Mouse (Mus musculus) kidney, adult 2 months (tissue): Measurements from ENCODE around the gene Galnt18.

Experiments
- CTCF ChIP-seq: fragments of 200-500 bp; conservative IDR thresholded peaks from 2 replicates; pipeline ENCODE4 v1.5.1; 2011; ENCODE audit warnings: low read depth, mild to moderate bottlenecking, control low read depth, low read length, moderate library complexity, mixed read lengths; ENCODE audit not compliant: insufficient read depth, insufficient read length
- POLR2A ChIP-seq: fragments of 200-500 bp; IDR thresholded peaks from one replicate; pipeline ENCODE4 v1.6.1; 2011; ENCODE audit warnings: low read depth, low read length, control low read depth

GRCm38 (mm10) chr7:111741595-111741994, 38.2 kb downstream of the Galnt18 start:
- TF ChIP-seq CTCF, result no peak
- TF ChIP-seq POLR2A, result no peak
